Mouse (Mus musculus): ENCODE measurements around the gene Smbd1.

- no peak for TF ChIP-seq CTCF (IDR thresholded peaks at IDR 0.05; ENCODE audit: control insufficient read depth, insufficient read depth, insufficient read length)
- no peak for TF ChIP-seq MAX (IDR thresholded peaks at IDR 0.05)
Observed at GRCm38 (mm10) chr16:32783324-32784062, 26.8 kb downstream of the Smbd1 start.

Measured in C2C12 (cell line).